Mouse (Mus musculus) embryonic fibroblast, embryonic 13.5 days (primary cell): ENCODE data around the gene Tmem150c. TPM values are rescaled to one million over a fixed set of nuclear protein-coding genes. Genes with fewer than 3 reads are reported as not detected.

ENCODE experiments used
- H3K27ac ChIP-seq: 2 replicates; pipeline ENCODE4 v1.5.1; 2012; ENCODE audit warnings: low read length, control low read depth, inconsistent platforms; ENCODE audit not compliant: insufficient read depth
- H3K4me1 ChIP-seq: 2 replicates; pipeline ENCODE4 v1.6.1; 2011; ENCODE audit warnings: low read length; ENCODE audit not compliant: control insufficient read depth, insufficient read depth
- H3K4me3 ChIP-seq: 2 replicates; pipeline ENCODE4 v1.5.1; 2011; ENCODE audit warnings: mild to moderate bottlenecking, control low read depth, low read length; ENCODE audit not compliant: insufficient read depth
- CTCF ChIP-seq: IDR thresholded peaks from 2 replicates; pipeline ENCODE4 v1.5.1; 2011; ENCODE audit warnings: mild to moderate bottlenecking, control low read depth, low read length, moderate library complexity, borderline replicate concordance; ENCODE audit not compliant: insufficient read depth
- POLR2A ChIP-seq: IDR thresholded peaks from 2 replicates; pipeline ENCODE4 v1.6.1; 2011; ENCODE audit warnings: low read depth, mild to moderate bottlenecking, control low read depth, low read length, moderate library complexity
- polyA plus RNA-seq: library from polyadenylated mRNA; stranded (reverse); fragments of >200 nt; gene quantifications from 2 replicates; pipeline ENCODE4 v1.2.4, GENCODE M21; 2011; ENCODE audit warnings: low read depth; ENCODE audit not compliant: missing spikeins, insufficient read length

Tmem150c gene
- polyA plus RNA-seq, 1 experiment: not detected

DNA sequence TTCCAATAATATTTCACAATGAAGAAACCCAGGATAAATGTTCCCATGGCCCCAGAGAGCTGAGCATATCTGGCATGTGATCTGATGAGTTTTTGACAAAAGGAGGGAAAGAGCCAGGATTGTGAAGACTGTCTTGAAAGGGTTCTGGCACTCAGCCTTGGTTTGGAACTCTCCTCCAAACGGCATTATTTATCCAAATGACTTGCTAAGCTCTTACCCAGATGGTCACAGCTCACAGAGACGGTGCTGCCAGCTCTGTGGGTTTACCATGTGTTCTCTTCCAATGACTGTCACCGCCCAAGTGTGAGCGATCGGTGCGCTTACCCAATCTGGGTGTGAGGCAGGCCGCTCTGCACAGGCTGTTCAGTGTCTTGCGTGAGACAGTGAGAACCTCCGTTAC is 50.7 kb downstream of the Tmem150c start:
- Histone ChIP-seq H3K4me3 (no peak overlapping the region), H3K4me1 (peaks cover 4% of the 10 kb centered on the region; the same call in 1 of the 2 replicates), H3K27ac (no peak overlapping the region)
- TF ChIP-seq POLR2A (no peak), CTCF (no peak)

GRCm38 (mm10) chr5:100102395-100102794 is 57.2 kb downstream of the Tmem150c start:
- no peak overlapping the region for H3K4me3 ChIP-seq
- TF ChIP-seq POLR2A (no peak), CTCF (no peak)

GRCm38 (mm10) chr5:100097967-100098366 is 61.6 kb downstream of the Tmem150c start:
- H3K4me3 ChIP-seq: no peak overlapping the region
- TF ChIP-seq CTCF (no peak), POLR2A (no peak)
- no peaks in the 10 kb centered on the region for H3K4me1 ChIP-seq
- no peak overlapping the region for H3K27ac ChIP-seq

More at GRCm38 (mm10) chr5:100102395-100102794, 57.2 kb downstream of the Tmem150c start:
- H3K4me1 ChIP-seq: no peaks in the 10 kb centered on the region
- no peak overlapping the region for H3K27ac ChIP-seq

GRCm38 (mm10) chr5:100096955-100097354 is 62.7 kb downstream of the Tmem150c start:
- Histone ChIP-seq H3K27ac (no peak overlapping the region), H3K4me1 (no peaks in the 10 kb centered on the region), H3K4me3 (no peak overlapping the region)
- TF ChIP-seq POLR2A (no peak), CTCF (no peak)

- Histone ChIP-seq H3K4me3 (no peak overlapping the region), H3K4me1 (no peaks in the 10 kb centered on the region), H3K27ac (no peak overlapping the region)
- TF ChIP-seq CTCF (no peak), POLR2A (no peak)
Measured at GRCm38 (mm10) chr5:100091602-100092001, 68.0 kb downstream of the Tmem150c start.

- Histone ChIP-seq H3K4me3 (no peak overlapping the region), H3K27ac (no peak overlapping the region)
- TF ChIP-seq POLR2A: no peak
- TF ChIP-seq CTCF: no peak
Measured at GRCm38 (mm10) chr5:100091263-100091594, 68.4 kb downstream of the Tmem150c start.

DNA sequence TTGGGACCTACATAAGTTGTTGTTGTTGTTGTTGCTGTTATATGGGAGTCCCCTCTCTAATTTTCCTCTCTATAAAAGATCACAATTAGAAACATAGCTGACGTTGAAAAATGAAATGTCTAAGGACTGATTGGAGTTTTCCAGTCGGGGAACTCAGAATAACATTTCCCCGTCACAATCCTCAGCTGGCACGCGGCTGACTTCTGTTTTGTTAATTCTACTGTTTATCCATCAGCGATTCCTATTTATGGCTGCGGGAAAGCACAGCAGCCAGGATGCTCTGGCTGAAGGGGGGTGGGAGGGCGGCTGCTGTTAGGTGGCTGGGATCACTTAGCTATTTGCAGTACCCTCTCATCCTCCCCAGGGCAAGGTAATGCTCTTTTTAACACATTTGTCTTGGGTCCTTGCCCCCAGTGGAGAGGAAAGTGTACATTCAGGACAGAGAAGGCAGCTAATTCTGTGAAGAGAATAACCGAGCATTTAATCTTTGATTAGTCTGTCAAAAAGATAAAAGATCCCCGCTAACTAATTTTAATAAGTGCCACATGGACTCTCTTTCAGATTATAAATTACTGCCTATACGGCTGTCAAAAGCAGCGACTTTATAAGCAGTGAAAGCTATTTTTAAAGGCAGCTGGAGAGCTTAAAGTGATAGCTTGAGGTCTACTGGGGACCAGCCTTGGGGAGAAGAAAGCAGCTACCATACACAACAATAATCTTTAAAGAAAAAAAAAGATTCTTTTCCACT is 68.9 kb downstream of the Tmem150c start:
- TF ChIP-seq CTCF (no peak), POLR2A (no peak)
- H3K4me1 ChIP-seq: no peaks in the 10 kb centered on the region
- H3K4me3 ChIP-seq: no peak overlapping the region
- no peak overlapping the region for H3K27ac ChIP-seq

More at GRCm38 (mm10) chr5:100091263-100091594, 68.4 kb downstream of the Tmem150c start:
- H3K4me1 ChIP-seq: no peaks in the 10 kb centered on the region

- TF ChIP-seq CTCF (no peak), POLR2A (no peak)
- Histone ChIP-seq H3K27ac (no peak overlapping the region), H3K4me1 (no peaks in the 10 kb centered on the region), H3K4me3 (no peak overlapping the region)
Measured at GRCm38 (mm10) chr5:100085097-100085496, 74.5 kb downstream of the Tmem150c start.

- Histone ChIP-seq H3K4me3 (no peak overlapping the region), H3K27ac (no peak overlapping the region), H3K4me1 (no peaks in the 10 kb centered on the region; the same call in 1 of the 2 replicates)
- TF ChIP-seq POLR2A (no peak), CTCF (no peak)
Measured at GRCm38 (mm10) chr5:100083953-100084562, 75.5 kb downstream of the Tmem150c start.

- Histone ChIP-seq H3K4me1 (no peaks in the 10 kb centered on the region; the same call in 1 of the 2 replicates), H3K27ac (no peak overlapping the region), H3K4me3 (no peak overlapping the region)
- TF ChIP-seq CTCF: no peak
- TF ChIP-seq POLR2A: no peak
Measured at GRCm38 (mm10) chr5:100082006-100082405, 77.6 kb downstream of the Tmem150c start.
